Mouse (Mus musculus) left cerebral cortex, adult 2 months (tissue): ENCODE results near the gene Wtap. TPM values are rescaled to one million over a fixed set of nuclear protein-coding genes. Genes with fewer than 3 reads are reported as not detected.
"Not testable (repeated sequence)": the region's sequence is repeated elsewhere in the genome, so short reads cannot be mapped to it uniquely, and the experiment has no call there.

Source experiments
- DNase-seq, 2 experiments: peaks; one replicate each; pipeline ENCODE4 v3.0.0; 2021 to 2022; ENCODE audit warnings: low spot score in 2 of 2, mixed read lengths in 1 of 2; ENCODE audit errors: extremely low spot score in 1 of 2
- H3K27ac ChIP-seq: fragments of 200-600 bp; 2 replicates; pipeline ENCODE4 v1.8.1; 2022
- H3K4me3 ChIP-seq: fragments of 200-600 bp; 2 replicates; pipeline ENCODE4 v1.8.1; 2022
- CTCF ChIP-seq: fragments of 200-600 bp; IDR thresholded peaks from 2 replicates; pipeline ENCODE4 v1.8.1; 2022; ENCODE audit warnings: antibody characterized with exemption, mild to moderate bottlenecking, moderate library complexity
- intact Hi-C: fragments of 180-260 bp; cut with DNase I; formaldehyde crosslinking; loops from one replicate; pipeline ENCODE4 v1.15.1; 2025
- total RNA-seq, 2 experiments: library from RNA; stranded (reverse); gene quantifications; 2 replicates each; pipeline ENCODE4 v1.2.3; 2021

Wtap gene
- total RNA-seq, 2 experiments from 2014 or later = 52.7 to 54.2 TPM

- intact Hi-C loops = loop anchor here (2.0 to 10.0 kb wide), 3 partner anchors 116 to 579 kb away; no protein-coding TSS in a partner anchor
- no peak overlapping the region for H3K4me3 ChIP-seq
- TF ChIP-seq CTCF = peak; percentile 71
- H3K27ac ChIP-seq = no peak overlapping the region
- peak; percentile 56 to 61 for DNase-seq
These were observed 2.4 kb upstream of the Wtap start for GRCm38 (mm10) chr17:12996345-12996744.

- DNase-seq = peak; percentile 95 to 96
- Histone ChIP-seq H3K4me3 (peak overlapping the region; percentile 99), H3K27ac (peak overlapping the region; percentile 99)
- no peak for TF ChIP-seq CTCF
- intact Hi-C loops = loop anchor here (1.0 to 10.0 kb wide), 4 partner anchors 15 to 198 kb away; partner anchors contain the start of genes Acat2 and Mrpl18
These were observed 1.4 kb downstream of the Wtap start for GRCm38 (mm10) chr17:12992470-12992991.

GRCm38 (mm10) chr17:12991635-12992358 lies 2.2 kb downstream of the Wtap start:
- H3K27ac ChIP-seq = peak overlapping the region; percentile 99
- TF ChIP-seq CTCF = no peak
- peak; percentile 86 to 89 for DNase-seq
- peak overlapping the region; percentile 99 for H3K4me3 ChIP-seq
- intact Hi-C loops = loop anchor here (1.0 to 10.0 kb wide), 4 partner anchors 16 to 197 kb away; partner anchors contain the start of genes Acat2 and Mrpl18

GRCm38 (mm10) chr17:12991194-12991634 lies 2.8 kb downstream of the Wtap start:
- peak overlapping the region; percentile 99 for H3K27ac ChIP-seq
- no peak for TF ChIP-seq CTCF
- intact Hi-C loops = loop anchor here (10.0 kb wide), 1 partner anchor 196 kb away; no protein-coding TSS in a partner anchor
- peak overlapping the region; percentile 99 for H3K4me3 ChIP-seq
- DNase-seq = no peak

GRCm38 (mm10) chr17:12990567-12991145 lies 3.3 kb downstream of the Wtap start:
- TF ChIP-seq CTCF = no peak; the same call in 1 of the 2 replicates
- peak overlapping the region; percentile 99 for H3K4me3 ChIP-seq
- intact Hi-C loops = loop anchor here (10.0 kb wide), 1 partner anchor 196 kb away; no protein-coding TSS in a partner anchor
- no peak for DNase-seq
- no peak overlapping the region; the same call in 1 of the 2 replicates for H3K27ac ChIP-seq

GRCm38 (mm10) chr17:12988096-12988495 lies 5.9 kb downstream of the Wtap start:
- TF ChIP-seq CTCF = peak; percentile 34
- H3K27ac ChIP-seq, intact Hi-C loops, DNase-seq, H3K4me3 ChIP-seq: not testable (repeated sequence)

- no peak for TF ChIP-seq CTCF
- DNase-seq = no peak
- Histone ChIP-seq H3K27ac (no peak overlapping the region), H3K4me3 (no peak overlapping the region)
- intact Hi-C loops = no loop called here
These were observed 10.0 kb downstream of the Wtap start for GRCm38 (mm10) chr17:12983988-12984387.

- no peak for DNase-seq
- Histone ChIP-seq H3K4me3 (no peak overlapping the region), H3K27ac (no peak overlapping the region)
- intact Hi-C loops = no loop called here
- TF ChIP-seq CTCF = no peak
These were observed 15.4 kb downstream of the Wtap start for GRCm38 (mm10) chr17:12978546-12978945.

GRCm38 (mm10) chr17:12973851-12974250 lies 20.1 kb downstream of the Wtap start:
- intact Hi-C loops = no loop called here
- no peak overlapping the region for H3K27ac ChIP-seq
- TF ChIP-seq CTCF = no peak
- no peak for DNase-seq
- H3K4me3 ChIP-seq = no peak overlapping the region

- no peak overlapping the region for H3K4me3 ChIP-seq
- intact Hi-C loops = no loop called here
- no peak for TF ChIP-seq CTCF
- no peak overlapping the region for H3K27ac ChIP-seq
- no peak for DNase-seq
These were observed 26.8 kb downstream of the Wtap start for GRCm38 (mm10) chr17:12967173-12967572.

GRCm38 (mm10) chr17:12963476-12963875 lies 30.5 kb downstream of the Wtap start:
- DNase-seq = no peak
- TF ChIP-seq CTCF = no peak
- intact Hi-C loops = no loop called here
- Histone ChIP-seq H3K27ac (no peak overlapping the region), H3K4me3 (no peak overlapping the region)
